ENCODE assay signal across 9 mouse cellular contexts in genomic region chr6:55379641-55380335, GRCm38 (mm10). TPM values are rescaled to one million over a fixed set of nuclear protein-coding genes. Genes with fewer than 3 reads are reported as not detected.
DNase-seq lines count a peak whose midpoint lies in the region; ATAC-seq lines count a peak whose summit lies in the region.
"Had no signal": no experiment of that assay in that cellular context is flagged by ENCODE, and none has a peak within 500 bp of the region (broad histone marks: within the 10 kb centered on the region; RNA-seq: fewer than 3 reads in every experiment).

No protein-coding gene starts in this region.

- intact Hi-C loops in left cerebral cortex, postnatal 25 days (cut with DNase I): loop anchor here (2.0 kb wide), 1 partner anchor 131 kb away; no protein-coding TSS in a partner anchor

- H3K36me3 ChIP-seq in midbrain, embryonic 14.5 days (ENCODE audit: control insufficient read depth, insufficient read depth, low read length): no peaks in the 10 kb centered on the region

- no peaks in the 10 kb centered on the region for H3K4me1 ChIP-seq in midbrain, embryonic 14.5 days (ENCODE audit: control insufficient read depth, insufficient read depth, low read length)

- peak; percentile 65 for DNase-seq in embryo, embryonic 10 days (ENCODE audit: low spot score)
- DNase-seq in embryo, embryonic 9.5 days (ENCODE audit: extremely low spot score): no peak
- peak; percentile 46 for DNase-seq in A20 (ENCODE audit: low read depth, low spot score)
- DNase-seq in c-Kit-positive CD71-negative TER-119-negative erythroid progenitor cells, embryonic 14.5 days (ENCODE audit: low read depth): peak; percentile 51
- DNase-seq in frontal cortex, postnatal 36 days (ENCODE audit: low spot score in 2 of 2): peak; percentile 58 to 60
- peak; percentile 47 to 72 for DNase-seq in left cerebral cortex, postnatal 25 days (ENCODE audit: low spot score in 2 of 2)
- DNase-seq in midbrain, embryonic 14.5 days: peak; percentile 85
- DNase-seq in thymus, postnatal 4 days: peak; percentile 68

- no peak overlapping the region for H3K4me2 ChIP-seq in midbrain, embryonic 14.5 days (ENCODE audit: low read length)

- H3K9ac ChIP-seq in midbrain, embryonic 14.5 days (replicated peaks; ENCODE audit: low read length): no peak overlapping the region

- no peaks in the 10 kb centered on the region for H3K9me3 ChIP-seq in midbrain, embryonic 14.5 days (ENCODE audit: control insufficient read depth, low read length)

- ATAC-seq in midbrain, embryonic 14.5 days (ENCODE audit: low FRiP score, low TSS enrichment): peak; percentile 44; the same call in 1 of the 2 replicates

- 34% methylated on average over 3 of the region's 3 CpGs for WGBS in midbrain, embryonic 14.5 days

- H3K27me3 ChIP-seq in midbrain, embryonic 14.5 days (ENCODE audit: control insufficient read depth, insufficient read depth, low read length): no peaks in the 10 kb centered on the region

- no peak overlapping the region for H3K4me3 ChIP-seq in midbrain, embryonic 14.5 days (replicated peaks; ENCODE audit: low read depth, low read length)

- H3K27ac ChIP-seq in midbrain, embryonic 14.5 days (replicated peaks; ENCODE audit: low read depth, low read length): no peak overlapping the region

RNA-seq across cellular contexts. Expression of gene Ghrhr, which starts 3.7 kb away (rescaled TPM):
- total RNA-seq in left cerebral cortex, postnatal 25 days (2021): not detected
- not detected in 2 replicates for polyA plus RNA-seq in midbrain, embryonic 14.5 days (2014; fragmentation: Nextera tagmentation; extraction: Ambion mirVana)
- total RNA-seq: hematopoietic stem cell, adult 5-6 weeks had no signal

RNA-seq across cellular contexts. Expression of gene Aqp1, which starts 43.6 kb away (rescaled TPM):
- total RNA-seq in left cerebral cortex, postnatal 25 days (2021): 1 to 10 TPM; 1.3 to 2.5 TPM
- polyA plus RNA-seq in midbrain, embryonic 14.5 days (2014; fragmentation: Nextera tagmentation; extraction: Ambion mirVana): 0.22 and 1.3 TPM in 2 replicates
